Mouse (Mus musculus) intestine, embryonic 15.5 days (tissue): Measurements from ENCODE around the gene Srsf7. TPM values are rescaled to one million over a fixed set of nuclear protein-coding genes. Genes with fewer than 3 reads are reported as not detected.

Experiments used
- polyA plus RNA-seq: library from polyadenylated mRNA; unstranded; fragments of >200 nt; fragmentation: Nextera tagmentation; extraction: Ambion mirVana; gene quantifications from 2 replicates; pipeline ENCODE4 v1.2.1, GENCODE M21; 2015

Srsf7 gene
- polyA plus RNA-seq, 1 experiment from 2014 or later, result 569 TPM

Other genes starting within 250 kb of the Srsf7 start
- gene Hnrnpll, start 145.0 kb downstream of the Srsf7 start, polyA plus RNA-seq, result 50.0 and 56.5 TPM in 2 replicates
- 67.2 and 71.1 TPM in 2 replicates for gene Galm, start 79.8 kb downstream of the Srsf7 start, polyA plus RNA-seq
- gene Ttc39d, start 153 bp upstream of the Srsf7 start, polyA plus RNA-seq, result 0.11 and 0.16 TPM in 2 replicates
- 44.9 and 49.1 TPM in 2 replicates for gene Gemin6, start 17.1 kb upstream of the Srsf7 start, polyA plus RNA-seq
- 22.4 and 25.4 TPM in 2 replicates for gene Morn2, start 82.9 kb upstream of the Srsf7 start, polyA plus RNA-seq
- gene Dhx57, start 83.2 kb upstream of the Srsf7 start, polyA plus RNA-seq, result 12.9 and 13.4 TPM in 2 replicates
- gene Arhgef33, start 100.1 kb upstream of the Srsf7 start, polyA plus RNA-seq, result 0.73 and 0.83 TPM in 2 replicates
- 0.92 and 1.4 TPM in 2 replicates for gene Gm10190, start 166.2 kb upstream of the Srsf7 start, polyA plus RNA-seq